Mouse (Mus musculus): ENCODE results near the gene Tbc1d19. TPM values are rescaled to one million over a fixed set of nuclear protein-coding genes. Genes with fewer than 3 reads are reported as not detected.

The Tbc1d19 gene
- polyA plus RNA-seq, 1 experiment from 2014 or later = 60.6 TPM

DNA sequence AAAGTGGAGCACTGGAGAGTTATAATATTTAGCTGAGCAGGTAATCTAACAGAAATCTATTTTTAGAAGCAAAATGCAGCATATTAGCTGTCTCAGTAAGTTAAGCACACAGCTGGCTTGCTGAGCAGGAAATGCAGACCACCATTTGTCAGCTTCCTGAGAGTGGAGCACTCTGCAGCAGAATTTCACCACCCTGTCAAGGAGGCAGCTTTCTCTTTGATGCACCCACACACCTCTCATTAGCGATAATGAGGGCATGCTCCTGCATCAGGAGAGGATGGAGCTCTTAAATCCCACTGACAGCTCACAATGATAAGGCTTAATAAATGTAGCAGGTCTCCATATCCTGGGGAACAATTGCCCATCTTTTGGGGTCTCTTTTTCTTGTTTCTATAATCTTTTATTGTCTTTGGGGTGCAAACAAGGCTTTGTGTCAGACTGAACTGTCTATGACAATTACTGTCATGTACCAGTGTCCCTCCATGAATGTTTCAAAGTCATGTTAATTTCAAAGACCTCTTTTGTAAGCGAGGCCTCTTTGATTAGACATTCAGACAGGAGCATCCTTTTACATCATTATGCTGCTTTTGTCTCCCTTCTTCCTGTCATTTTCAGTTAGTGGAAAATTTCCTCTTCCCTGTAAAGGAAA lies 39.0 kb downstream of the Tbc1d19 start:
- CTCF ChIA-PET = no interaction called here
- no peaks in the 10 kb centered on the region for H3K27me3 ChIP-seq
- no peak for ATAC-seq
- in situ Hi-C loops (cut with MboI; ENCODE audit: low pct_unique_long_range_greater_than_20kb) = no loop called here
- TF ChIP-seq CTCF (IDR thresholded peaks at IDR 0.05) = no peak
- DNase-seq (ENCODE audit: low read depth, low spot score) = no peak
- POLR2A ChIA-PET = no interaction called here

DNA sequence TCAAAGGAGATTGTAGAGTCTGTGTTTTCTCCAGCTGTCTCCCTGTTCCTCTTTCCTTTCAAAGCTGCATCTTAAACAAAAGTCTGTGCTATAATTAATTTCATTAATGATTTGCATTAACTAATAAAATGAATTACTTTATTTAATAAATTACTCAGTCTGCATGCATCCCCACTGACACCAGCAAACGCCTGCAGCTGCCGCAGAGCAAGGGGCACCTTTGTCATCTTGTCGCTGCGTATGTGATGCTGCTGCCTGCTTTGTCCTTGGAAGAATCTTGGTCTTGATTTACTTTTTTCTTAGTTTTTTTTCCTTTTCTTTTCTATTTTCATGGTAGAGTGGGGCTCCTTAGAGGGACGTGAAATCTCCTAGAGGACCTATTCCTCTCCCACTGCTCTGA lies 43.2 kb downstream of the Tbc1d19 start:
- H3K27me3 ChIP-seq = no peaks in the 10 kb centered on the region
- in situ Hi-C loops (cut with MboI; ENCODE audit: low pct_unique_long_range_greater_than_20kb) = no loop called here
- ATAC-seq (no peak), DNase-seq (ENCODE audit: low read depth, low spot score) (no peak)
- no peak for TF ChIP-seq CTCF (IDR thresholded peaks at IDR 0.05)
- ChIA-PET POLR2A (no interaction called here), CTCF (interaction anchor here (1.2 kb wide), 1 partner anchor 46 kb away, joined by 3 read pairs; no protein-coding TSS in a partner anchor)

DNA sequence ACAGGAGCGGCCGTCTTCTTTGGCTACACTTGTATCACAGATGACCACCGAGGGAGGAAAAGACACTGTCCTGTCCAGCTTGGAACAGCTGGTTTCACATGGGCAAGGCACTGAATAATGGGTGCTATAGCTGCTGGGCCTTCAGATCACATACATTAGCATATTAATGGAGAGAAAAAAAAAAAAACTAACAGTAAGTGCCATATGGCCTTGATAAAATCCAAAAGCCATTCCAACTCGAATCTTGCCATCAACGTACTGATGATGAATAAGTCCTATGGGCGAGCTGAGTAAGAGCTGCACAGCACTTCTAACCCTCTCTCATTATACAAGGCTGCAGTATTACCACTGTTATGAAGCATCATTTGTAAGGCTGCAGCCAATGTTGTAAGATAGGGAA lies 45.2 kb downstream of the Tbc1d19 start:
- in situ Hi-C loops (cut with MboI; ENCODE audit: low pct_unique_long_range_greater_than_20kb) = no loop called here
- no peaks in the 10 kb centered on the region for H3K27me3 ChIP-seq
- TF ChIP-seq CTCF (IDR thresholded peaks at IDR 0.05) = no peak
- POLR2A ChIA-PET = no interaction called here
- no peak for ATAC-seq
- DNase-seq (ENCODE audit: low read depth, low spot score) = no peak
- CTCF ChIA-PET = interaction anchor here (0.9 to 1.2 kb wide), 2 partner anchors 10 to 263 kb away, joined by 3 read pairs; no protein-coding TSS in a partner anchor

GRCm38 (mm10) chr5:53856011-53856410 lies 46.6 kb downstream of the Tbc1d19 start:
- H3K27me3 ChIP-seq = no peaks in the 10 kb centered on the region
- in situ Hi-C loops (cut with MboI; ENCODE audit: low pct_unique_long_range_greater_than_20kb) = no loop called here
- TF ChIP-seq CTCF (IDR thresholded peaks at IDR 0.05) = no peak
- ATAC-seq (no peak), DNase-seq (ENCODE audit: low read depth, low spot score) (no peak)
- ChIA-PET CTCF (no interaction called here), POLR2A (no interaction called here)

GRCm38 (mm10) chr5:53865146-53865545 lies 55.7 kb downstream of the Tbc1d19 start:
- DNase-seq (ENCODE audit: low read depth, low spot score) (no peak), ATAC-seq (no peak)
- H3K27me3 ChIP-seq = no peaks in the 10 kb centered on the region
- ChIA-PET POLR2A (no interaction called here), CTCF (interaction anchor here (1.3 kb wide), 1 partner anchor 11 kb away, joined by 3 read pairs; no protein-coding TSS in a partner anchor)
- TF ChIP-seq CTCF (IDR thresholded peaks at IDR 0.05) = no peak
- in situ Hi-C loops (cut with MboI; ENCODE audit: low pct_unique_long_range_greater_than_20kb) = no loop called here

- ChIA-PET CTCF (no interaction called here), POLR2A (no interaction called here)
- in situ Hi-C loops (cut with MboI; ENCODE audit: low pct_unique_long_range_greater_than_20kb) = no loop called here
- DNase-seq (ENCODE audit: low read depth, low spot score) = no peak
- H3K27me3 ChIP-seq = no peaks in the 10 kb centered on the region
- no peak for TF ChIP-seq CTCF (IDR thresholded peaks at IDR 0.05)
- no peak for ATAC-seq
These were observed 56.6 kb downstream of the Tbc1d19 start for GRCm38 (mm10) chr5:53865991-53866390.

DNA sequence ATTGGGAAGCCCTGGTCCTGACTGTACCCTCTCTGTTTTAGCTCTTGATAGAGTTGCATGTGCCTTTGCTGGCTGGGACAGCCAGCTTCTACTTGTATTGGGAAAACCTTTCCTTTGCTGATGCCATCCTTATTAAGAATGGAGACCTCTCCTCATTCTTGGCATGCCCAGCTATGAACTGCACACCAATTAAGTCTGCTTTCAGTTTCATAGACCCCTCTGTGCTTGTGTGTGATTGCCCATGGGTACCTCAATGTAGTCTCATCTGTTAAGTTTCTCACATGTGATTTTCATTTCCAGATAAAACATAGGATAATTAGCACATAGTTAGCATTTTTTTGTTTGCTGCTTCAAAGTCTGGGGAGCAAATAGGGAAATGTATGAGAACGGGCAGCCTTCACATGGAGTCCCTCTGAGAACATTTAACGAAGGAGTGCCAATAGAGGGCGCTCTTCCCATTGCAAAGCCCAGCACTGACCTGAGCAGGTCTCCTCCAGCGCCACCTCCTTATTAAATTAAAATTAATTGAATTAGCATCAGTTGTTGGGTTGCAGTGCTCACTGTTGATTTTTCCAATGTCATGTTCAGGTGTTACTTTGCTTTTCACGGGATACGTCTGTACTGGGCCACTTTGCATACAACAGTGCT lies 62.4 kb downstream of the Tbc1d19 start:
- CTCF ChIA-PET = interaction anchor here (0.6 to 1.8 kb wide), 8 partner anchors 9 to 245 kb away, joined by 3 to 13 read pairs (median 4); no protein-coding TSS in a partner anchor
- POLR2A ChIA-PET = no interaction called here
- TF ChIP-seq CTCF (IDR thresholded peaks at IDR 0.05) = peak; percentile 95
- DNase-seq (ENCODE audit: low read depth, low spot score) = peak; percentile 9
- no peaks in the 10 kb centered on the region for H3K27me3 ChIP-seq
- in situ Hi-C loops (cut with MboI; ENCODE audit: low pct_unique_long_range_greater_than_20kb) = no loop called here
- ATAC-seq = peak; percentile 78

GRCm38 (mm10) chr5:53874966-53875365 lies 65.6 kb downstream of the Tbc1d19 start:
- DNase-seq (ENCODE audit: low read depth, low spot score) (no peak), ATAC-seq (no peak)
- CTCF ChIA-PET = interaction anchor here (1.1 kb wide), 1 partner anchor 16 kb away, joined by 3 read pairs; no protein-coding TSS in a partner anchor
- POLR2A ChIA-PET = no interaction called here
- H3K27me3 ChIP-seq = no peaks in the 10 kb centered on the region
- in situ Hi-C loops (cut with MboI; ENCODE audit: low pct_unique_long_range_greater_than_20kb) = loop anchor here (5.0 kb wide), 1 partner anchor 237 kb away; no protein-coding TSS in a partner anchor
- no peak for TF ChIP-seq CTCF (IDR thresholded peaks at IDR 0.05)

- TF ChIP-seq CTCF (IDR thresholded peaks at IDR 0.05) = no peak
These were observed 71.3 kb downstream of the Tbc1d19 start for GRCm38 (mm10) chr5:53880724-53881123.

DNA sequence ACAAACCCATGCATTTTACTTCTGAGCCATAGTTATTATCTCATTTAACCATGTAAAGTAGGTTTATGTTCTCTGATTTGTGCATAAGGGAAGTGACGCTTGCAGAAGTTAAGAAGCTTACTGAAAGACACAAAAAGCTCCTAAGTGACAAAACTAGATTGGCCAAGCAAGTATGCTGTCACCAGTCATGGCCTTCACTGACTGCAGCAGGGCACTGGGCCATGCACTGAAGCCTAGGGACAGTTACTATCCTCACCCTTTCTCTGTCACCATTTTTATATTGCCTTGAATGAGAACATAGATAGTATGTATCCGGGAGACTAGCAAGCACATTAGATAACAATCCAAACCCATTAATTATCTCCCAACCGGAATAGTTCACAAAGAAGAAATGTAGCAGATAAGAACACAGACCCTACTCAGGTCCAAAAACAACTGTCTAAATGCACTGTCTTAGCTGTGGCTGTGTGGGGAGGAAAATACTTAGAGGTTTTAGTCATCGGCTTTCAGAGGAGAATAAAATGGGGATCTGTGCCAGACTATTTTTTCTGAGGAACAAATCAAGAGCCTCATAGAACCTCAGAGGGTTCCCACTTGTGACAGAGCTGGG lies 72.1 kb downstream of the Tbc1d19 start:
- POLR2A ChIA-PET = no interaction called here

More at GRCm38 (mm10) chr5:53880724-53881123, 71.3 kb downstream of the Tbc1d19 start:
- no peaks in the 10 kb centered on the region for H3K27me3 ChIP-seq
- in situ Hi-C loops (cut with MboI; ENCODE audit: low pct_unique_long_range_greater_than_20kb) = no loop called here
- ATAC-seq = no peak
- no peak for DNase-seq (ENCODE audit: low read depth, low spot score)
- ChIA-PET POLR2A (no interaction called here), CTCF (interaction anchor here (0.9 kb wide), 1 partner anchor 9 kb away, joined by 3 read pairs; no protein-coding TSS in a partner anchor)

GRCm38 (mm10) chr5:53901406-53901805 lies 92.0 kb downstream of the Tbc1d19 start:
- ChIA-PET CTCF (no interaction called here), POLR2A (no interaction called here)
- H3K27me3 ChIP-seq = no peaks in the 10 kb centered on the region
- in situ Hi-C loops (cut with MboI; ENCODE audit: low pct_unique_long_range_greater_than_20kb) = no loop called here
- ATAC-seq (no peak), DNase-seq (ENCODE audit: low read depth, low spot score) (no peak)
- no peak for TF ChIP-seq CTCF (IDR thresholded peaks at IDR 0.05)

More for the DNA sequence above, 72.1 kb downstream of the Tbc1d19 start:
- H3K27me3 ChIP-seq = no peaks in the 10 kb centered on the region
- CTCF ChIA-PET = interaction anchor here (0.9 to 1.3 kb wide), 2 partner anchors 10 to 23 kb away, joined by 3 read pairs; no protein-coding TSS in a partner anchor
- in situ Hi-C loops (cut with MboI; ENCODE audit: low pct_unique_long_range_greater_than_20kb) = no loop called here
- no peak for ATAC-seq
- DNase-seq (ENCODE audit: low read depth, low spot score) = no peak
- TF ChIP-seq CTCF (IDR thresholded peaks at IDR 0.05) = no peak
